Mouse (Mus musculus): ENCODE results near the gene Elovl2. TPM values are rescaled to one million over a fixed set of nuclear protein-coding genes. Genes with fewer than 3 reads are reported as not detected.
A peak's percentile ranks its signal among the peaks of the same experiment; 100 is the strongest.
"Not testable (repeated sequence)": the region's sequence is repeated elsewhere in the genome, so short reads cannot be mapped to it uniquely, and the experiment has no call there.

Elovl2 gene
- under 1 TPM; 0.05 to 0.18 TPM for total RNA-seq (2021)
- polyA plus RNA-seq (2012; rRNA removed), result 0.04 and 0.18 TPM in 2 replicates
- long read RNA-seq, result 0 reads

DNA sequence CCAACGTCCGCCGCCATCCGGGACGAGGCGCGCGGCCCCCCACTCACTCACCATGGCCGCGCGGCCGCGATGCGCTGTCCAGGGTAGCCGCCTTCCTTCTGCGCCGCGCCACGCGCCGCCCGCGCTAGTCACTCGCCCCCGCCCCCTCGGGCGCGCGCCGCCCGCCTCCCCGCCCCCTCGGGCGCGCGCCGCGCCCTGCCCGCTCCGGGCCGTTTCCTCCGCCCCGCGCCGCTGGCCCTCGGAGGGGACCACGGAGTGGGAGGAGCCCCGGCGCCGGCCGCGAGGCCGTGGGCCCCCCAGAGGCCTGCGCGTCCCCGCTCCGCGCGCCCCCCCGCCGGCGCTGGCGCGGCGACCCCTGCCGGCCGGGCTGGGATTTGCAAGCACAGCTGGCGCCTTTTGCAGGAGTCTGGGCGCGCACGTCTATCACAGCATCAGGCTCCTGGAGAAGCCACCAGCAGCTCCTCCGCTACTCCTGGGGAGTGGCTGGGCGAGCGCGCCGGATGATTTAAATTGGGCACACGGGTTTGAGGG, at the start of gene Elovl2:
TSS of gene Elovl2 (minus strand) at position 102 of the 531 bp plus-strand sequence.
- H3K27ac ChIP-seq, result no peak within 1 kb of the TSS
- intact Hi-C loops (cut with DNase I), result no loop called here

DNA sequence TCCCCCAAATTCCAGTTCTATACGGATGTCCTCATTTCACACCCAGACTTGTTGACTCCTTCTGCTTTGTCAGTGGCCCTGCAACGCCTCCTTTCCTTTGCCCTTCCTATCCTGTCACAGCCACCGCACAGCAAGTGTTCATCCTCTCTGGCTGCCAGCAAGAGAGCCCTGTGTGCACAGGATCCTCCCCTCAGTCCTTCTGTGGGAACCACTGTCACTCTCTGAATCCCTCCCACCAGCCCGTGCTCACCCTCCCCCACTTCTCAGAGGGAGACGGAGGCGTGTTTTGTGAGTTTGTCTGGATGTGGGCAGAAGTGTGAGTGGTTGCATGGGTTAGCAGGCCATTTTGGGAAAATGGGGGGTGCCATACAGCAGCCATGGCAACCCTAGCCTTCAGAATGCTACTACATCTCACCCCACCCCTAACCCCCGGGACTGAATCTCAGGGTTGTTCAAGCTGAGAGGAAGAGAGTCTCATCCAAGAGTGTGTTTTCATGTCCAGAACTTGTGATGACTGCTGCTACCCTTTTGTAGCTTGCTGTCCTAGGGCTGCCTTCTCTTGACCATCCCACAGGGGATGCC, 47.7 kb upstream of the Elovl2 start:
- Histone ChIP-seq H3K27me3 (ENCODE audit: control insufficient read depth, insufficient read depth, low read length) (no peaks in the 10 kb centered on the region), H3K36me3 (ENCODE audit: control insufficient read depth, insufficient read depth, low read length) (no peaks in the 10 kb centered on the region), H3K4me1 (ENCODE audit: control insufficient read depth, insufficient read depth, low read length) (no peaks in the 10 kb centered on the region), H3K9ac (ENCODE audit: low read depth, low read length) (no peak overlapping the region), H3K27ac (no peak overlapping the region), H3K79me2 (replicated peaks; ENCODE audit: control insufficient read depth, insufficient read depth, low read length) (no peaks in the 10 kb centered on the region), H3K4me3 (no peak overlapping the region)
- WGBS, result 34% methylated on average over 7 of the region's 7 CpGs
- DNase-seq, result no peak
- intact Hi-C loops (cut with DNase I), result no loop called here
- no peak for TF ChIP-seq EP300 (IDR thresholded peaks at IDR 0.05; ENCODE audit: insufficient read depth, low read depth, low read length)
- TF ChIP-seq CTCF (IDR thresholded peaks at IDR 0.05), result no peak
- no peak for TF ChIP-seq POLR2A (IDR thresholded peaks at IDR 0.05; ENCODE audit: insufficient read depth, low read depth, low read length)

More for the DNA sequence above, at the start of gene Elovl2:
- Histone ChIP-seq H3K36me3 (ENCODE audit: control insufficient read depth, insufficient read depth, low read length) (no peaks in the 10 kb centered on the region), H3K4me3 (peak within 1 kb of the TSS; percentile 35), H3K27me3 (ENCODE audit: control insufficient read depth, insufficient read depth, low read length) (no peaks in the 10 kb centered on the region), H3K9ac (ENCODE audit: low read depth, low read length) (peak within 1 kb of the TSS; percentile 16), H3K4me1 (ENCODE audit: control insufficient read depth, insufficient read depth, low read length) (peaks cover 1% of the 10 kb centered on the region; the same call in 1 of the 2 replicates), H3K79me2 (replicated peaks; ENCODE audit: control insufficient read depth, insufficient read depth, low read length) (no peaks in the 10 kb centered on the region)
- TF ChIP-seq EP300 (IDR thresholded peaks at IDR 0.05; ENCODE audit: insufficient read depth, low read depth, low read length), result no peak
- TF ChIP-seq CTCF (IDR thresholded peaks at IDR 0.05), result peak; percentile 67
- TF ChIP-seq POLR2A (IDR thresholded peaks at IDR 0.05; ENCODE audit: insufficient read depth, low read depth, low read length), result no peak
- peak; percentile 78 to 82 for DNase-seq
- 2% methylated on average over 45 of the region's 77 CpGs for WGBS

DNA sequence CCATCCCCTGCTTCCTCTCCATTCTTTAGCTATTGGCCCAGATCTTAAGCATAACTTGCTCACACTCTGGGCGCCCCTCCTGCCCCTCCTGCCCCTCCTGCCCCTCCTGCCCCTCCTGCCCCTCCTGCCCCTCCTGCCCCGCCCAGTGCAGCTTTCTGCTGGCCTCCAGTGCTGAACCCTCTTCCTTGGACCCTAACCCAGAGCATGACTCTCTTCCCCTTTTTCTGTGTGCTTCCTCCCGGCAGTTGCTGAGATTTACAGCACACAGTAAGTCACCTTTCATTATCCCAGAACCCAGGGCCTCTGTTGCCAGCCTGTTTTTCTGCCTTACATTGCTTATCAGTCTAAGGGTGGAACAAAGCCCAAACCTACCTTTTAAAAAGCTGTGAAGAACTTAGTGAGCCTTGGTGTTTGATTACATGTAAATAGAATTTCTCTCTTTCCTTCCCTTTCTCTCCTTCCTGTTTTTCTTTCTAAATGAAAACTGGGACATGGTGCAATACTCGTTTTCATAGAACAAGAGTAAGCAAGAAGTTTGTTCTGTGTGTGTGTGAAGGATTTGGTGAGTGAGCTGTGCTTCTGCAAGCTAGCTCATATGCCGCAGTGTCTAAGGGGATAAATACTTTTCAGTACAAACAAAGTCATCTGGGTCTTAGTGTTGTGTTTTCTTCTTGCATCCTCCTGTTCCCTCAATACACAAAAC, 43.2 kb upstream of the Elovl2 start:
- H3K4me1 ChIP-seq (ENCODE audit: control insufficient read depth, insufficient read depth, low read length), result no peaks in the 10 kb centered on the region
- 66% methylated on average over 5 of the region's 5 CpGs for WGBS
- no peak overlapping the region for H3K27ac ChIP-seq
- no peaks in the 10 kb centered on the region for H3K27me3 ChIP-seq (ENCODE audit: control insufficient read depth, insufficient read depth, low read length)
- H3K9ac ChIP-seq (ENCODE audit: low read depth, low read length), result no peak overlapping the region
- no peaks in the 10 kb centered on the region for H3K36me3 ChIP-seq (ENCODE audit: control insufficient read depth, insufficient read depth, low read length)
- H3K4me3 ChIP-seq, result no peak overlapping the region
- H3K79me2 ChIP-seq (replicated peaks; ENCODE audit: control insufficient read depth, insufficient read depth, low read length), result 0 out of 2 replicates have a peak, but pooled peaks cover 1% of the 10 kb centered on the region
- no peak for DNase-seq
- intact Hi-C loops (cut with DNase I), result no loop called here
- TF ChIP-seq EP300 (IDR thresholded peaks at IDR 0.05; ENCODE audit: insufficient read depth, low read depth, low read length) (no peak), POLR2A (IDR thresholded peaks at IDR 0.05; ENCODE audit: insufficient read depth, low read depth, low read length) (no peak), CTCF (IDR thresholded peaks at IDR 0.05) (no peak)

DNA sequence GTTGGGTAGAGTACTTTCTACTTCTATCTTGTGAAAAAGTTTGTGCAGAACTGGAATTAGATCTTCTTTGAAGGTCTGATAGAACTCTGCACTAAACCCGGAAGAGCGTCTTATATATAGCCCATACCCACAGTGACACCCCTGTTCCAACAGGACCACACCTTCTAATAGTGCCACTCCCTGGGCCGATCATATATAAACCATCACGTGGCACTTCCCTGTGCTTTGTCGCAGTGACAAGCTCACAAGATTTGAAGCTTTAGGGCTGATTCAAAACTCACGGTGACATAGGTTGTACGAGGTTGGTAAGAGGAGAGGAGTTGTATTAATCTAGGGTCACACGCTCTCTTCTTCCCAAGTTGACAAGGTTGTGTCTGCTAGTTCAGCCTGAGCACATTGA, 41.4 kb upstream of the Elovl2 start:
- H3K27ac ChIP-seq; H3K27me3 ChIP-seq (ENCODE audit: control insufficient read depth, insufficient read depth, low read length); H3K4me1 ChIP-seq (ENCODE audit: control insufficient read depth, insufficient read depth, low read length); H3K4me3 ChIP-seq; H3K9ac ChIP-seq (ENCODE audit: low read depth, low read length); H3K36me3 ChIP-seq (ENCODE audit: control insufficient read depth, insufficient read depth, low read length); DNase-seq; H3K79me2 ChIP-seq (replicated peaks; ENCODE audit: control insufficient read depth, insufficient read depth, low read length); intact Hi-C loops (cut with DNase I): not testable (repeated sequence)
- 90% methylated on average over 8 of the region's 8 CpGs for WGBS

DNA sequence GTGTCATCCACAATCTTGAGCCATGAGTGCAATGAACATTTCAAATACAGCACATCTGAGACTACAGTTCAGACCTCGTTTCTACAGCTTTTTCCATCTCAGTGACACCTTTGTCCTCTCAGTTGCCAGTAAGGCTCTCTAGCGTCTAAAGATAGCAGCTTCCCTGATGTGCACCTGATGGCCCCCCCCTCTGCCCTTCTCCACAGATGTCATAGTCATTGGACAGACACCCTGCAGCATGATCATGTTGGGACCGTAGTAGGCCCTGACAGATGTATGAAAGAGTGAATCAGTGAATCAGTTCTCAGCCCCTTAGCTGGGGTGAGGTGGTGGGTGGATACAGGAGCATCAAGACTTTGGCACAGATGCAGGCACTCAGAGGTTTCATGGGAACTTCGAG, 37.6 kb upstream of the Elovl2 start:
- H3K9ac ChIP-seq (ENCODE audit: low read depth, low read length), result no peak overlapping the region
- TF ChIP-seq EP300 (IDR thresholded peaks at IDR 0.05; ENCODE audit: insufficient read depth, low read depth, low read length) (no peak), CTCF (IDR thresholded peaks at IDR 0.05) (no peak), POLR2A (IDR thresholded peaks at IDR 0.05; ENCODE audit: insufficient read depth, low read depth, low read length) (no peak)
- DNase-seq, result no peak
- H3K27ac ChIP-seq, result no peak overlapping the region
- WGBS, result 72% methylated on average over 4 of the region's 4 CpGs
- no peak overlapping the region for H3K4me3 ChIP-seq
- intact Hi-C loops (cut with DNase I), result no loop called here
- H3K79me2 ChIP-seq (replicated peaks; ENCODE audit: control insufficient read depth, insufficient read depth, low read length), result 0 out of 2 replicates have a peak, but pooled peaks cover 1% of the 10 kb centered on the region
- no peaks in the 10 kb centered on the region for H3K36me3 ChIP-seq (ENCODE audit: control insufficient read depth, insufficient read depth, low read length)
- peaks cover 2% of the 10 kb centered on the region; the same call in 1 of the 2 replicates for H3K4me1 ChIP-seq (ENCODE audit: control insufficient read depth, insufficient read depth, low read length)
- no peaks in the 10 kb centered on the region for H3K27me3 ChIP-seq (ENCODE audit: control insufficient read depth, insufficient read depth, low read length)

DNA sequence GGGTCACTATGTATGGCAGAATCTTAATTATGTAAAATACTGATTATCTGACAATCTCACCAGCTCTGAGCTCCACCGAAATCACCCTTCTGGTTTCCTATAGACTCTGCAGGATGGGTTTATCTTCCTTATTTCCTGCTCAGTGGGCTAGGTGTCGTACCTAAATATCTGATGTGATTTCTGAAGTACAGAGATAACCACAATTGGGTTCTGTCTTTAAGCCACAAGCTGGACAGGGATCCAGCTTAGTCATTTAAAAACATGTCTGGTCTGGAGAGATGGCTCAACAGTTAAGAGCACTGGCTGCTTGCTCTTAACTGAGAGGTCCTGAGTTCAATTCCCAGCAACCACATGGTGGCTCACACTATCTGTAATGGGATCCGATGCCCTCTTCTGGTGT, 36.8 kb upstream of the Elovl2 start:
- H3K4me1 ChIP-seq (ENCODE audit: control insufficient read depth, insufficient read depth, low read length), result peaks cover 2% of the 10 kb centered on the region; the same call in 1 of the 2 replicates
- no peaks in the 10 kb centered on the region for H3K27me3 ChIP-seq (ENCODE audit: control insufficient read depth, insufficient read depth, low read length)
- no peaks in the 10 kb centered on the region for H3K79me2 ChIP-seq (replicated peaks; ENCODE audit: control insufficient read depth, insufficient read depth, low read length)
- no peak overlapping the region for H3K27ac ChIP-seq
- intact Hi-C loops (cut with DNase I), result no loop called here
- no peaks in the 10 kb centered on the region for H3K36me3 ChIP-seq (ENCODE audit: control insufficient read depth, insufficient read depth, low read length)
- no peak overlapping the region for H3K4me3 ChIP-seq
- no peak for DNase-seq
- H3K9ac ChIP-seq (ENCODE audit: low read depth, low read length), result no peak overlapping the region
- TF ChIP-seq EP300 (IDR thresholded peaks at IDR 0.05; ENCODE audit: insufficient read depth, low read depth, low read length) (no peak), CTCF (IDR thresholded peaks at IDR 0.05) (no peak), POLR2A (IDR thresholded peaks at IDR 0.05; ENCODE audit: insufficient read depth, low read depth, low read length) (no peak)
- WGBS, result 86% methylated on average over 3 of the region's 3 CpGs
